Mouse (Mus musculus) kidney, adult 2 months (tissue): Measurements from ENCODE around the gene Gm21083.
"Not testable (repeated sequence)": the region's sequence is repeated elsewhere in the genome, so short reads cannot be mapped to it uniquely, and the experiment has no call there.

Source experiments
- CTCF ChIP-seq: fragments of 200-500 bp; conservative IDR thresholded peaks from 2 replicates; pipeline ENCODE4 v1.5.1; 2011; ENCODE audit warnings: low read depth, mild to moderate bottlenecking, control low read depth, low read length, moderate library complexity, mixed read lengths; ENCODE audit not compliant: insufficient read depth, insufficient read length
- POLR2A ChIP-seq: fragments of 200-500 bp; IDR thresholded peaks from one replicate; pipeline ENCODE4 v1.6.1; 2011; ENCODE audit warnings: low read depth, low read length, control low read depth

GRCm38 (mm10) chr5:15586351-15586750, 9.2 kb downstream of the Gm21083 start:
- TF ChIP-seq CTCF: peak; percentile 29; the same call in 1 of the 2 replicates
- not testable (repeated sequence) for TF ChIP-seq POLR2A
